Mouse (Mus musculus) liver, embryonic 13.5 days (tissue): ENCODE measurements at regions not wholly inside any gene's neighbourhood (a gene's known extent, or its start where the extent isn't known, plus 50 kb on each side); places are given as distances from the start of the nearest gene placed in this dataset.
"Not testable (repeated sequence)": the region's sequence is repeated elsewhere in the genome, so short reads cannot be mapped to it uniquely, and the experiment has no call there.

Source experiments
- ATAC-seq: fragments of 200-750 bp; cut with Nextera tagmentation; 2 replicates; pipeline ENCODE4 v1.8.0; 2017; ENCODE audit warnings: low read depth, mild to moderate bottlenecking, moderate number of reproducible peaks, moderate library complexity
- DNase-seq: peaks from one replicate; pipeline ENCODE4 v3.0.0; 2022
- H3K27ac ChIP-seq: fragments of 300-500 bp; sonication (generic); 2 replicates; pipeline ENCODE4 v1.5.1; 2015; ENCODE audit warnings: moderate library complexity, mild to moderate bottlenecking, inconsistent platforms
- H3K27me3 ChIP-seq: fragments of 300-500 bp; sonication (generic); 2 replicates; pipeline ENCODE4 v1.6.1; 2015; ENCODE audit warnings: mild to moderate bottlenecking, inconsistent platforms
- H3K36me3 ChIP-seq: fragments of 300-500 bp; sonication (generic); 2 replicates; pipeline ENCODE4 v1.6.1; 2015; ENCODE audit warnings: mild to moderate bottlenecking, inconsistent platforms
- H3K4me1 ChIP-seq: fragments of 300-500 bp; sonication (generic); replicated peaks from 2 replicates; pipeline ENCODE4 v1.6.1; 2015; ENCODE audit warnings: inconsistent platforms
- H3K4me2 ChIP-seq: fragments of 300-500 bp; sonication (generic); 2 replicates; pipeline ENCODE4 v1.6.1; 2015; ENCODE audit warnings: inconsistent platforms, mild to moderate bottlenecking, moderate library complexity
- H3K4me3 ChIP-seq: fragments of 300-500 bp; sonication (generic); replicated peaks from 2 replicates; pipeline ENCODE4 v1.5.1; 2015; ENCODE audit warnings: mild to moderate bottlenecking, inconsistent platforms
- H3K9ac ChIP-seq: fragments of 300-500 bp; sonication (generic); 2 replicates; pipeline ENCODE4 v1.6.1; 2015; ENCODE audit warnings: mild to moderate bottlenecking, inconsistent platforms
- H3K9me3 ChIP-seq: fragments of 300-500 bp; sonication (generic); replicated peaks from 2 replicates; pipeline ENCODE4 v1.6.1; 2016; ENCODE audit warnings: inconsistent platforms
- WGBS: fragments of 180-500 bp; shearing (Covaris S2); methylation state at CpG from one replicate; pipeline ENCODE4 v1.1.7; 2015; ENCODE audit not compliant: insufficient replicate concordance; 5-methylcytosine and 5-hydroxymethylcytosine counted together

DNA sequence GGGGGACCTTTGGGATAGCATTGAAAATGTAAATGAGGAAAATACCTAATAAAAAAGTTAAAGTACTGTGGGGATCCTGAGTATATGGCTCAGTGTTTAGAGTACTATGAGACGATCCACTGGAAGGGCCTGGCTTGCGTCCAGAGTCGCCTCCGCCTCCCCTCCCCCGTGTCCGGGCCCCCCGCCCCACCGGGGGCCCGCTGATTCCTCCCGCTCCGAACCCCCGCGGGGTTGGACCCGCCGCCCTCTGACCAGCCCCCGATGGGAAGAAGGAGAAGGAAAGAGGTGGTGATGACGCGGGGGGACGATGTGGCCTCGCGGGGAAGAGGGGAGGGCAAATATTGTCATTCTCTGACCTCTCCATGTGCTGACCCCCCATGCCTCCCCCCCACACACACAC lies 500.8 kb upstream of the Gm12887 start:
- H3K27me3 ChIP-seq, DNase-seq, H3K4me2 ChIP-seq, H3K27ac ChIP-seq, H3K4me1 ChIP-seq, H3K9ac ChIP-seq, H3K4me3 ChIP-seq, H3K9me3 ChIP-seq, H3K36me3 ChIP-seq: not testable (repeated sequence)
- no CpG with 5 or more reads among the region's 21 CpGs for WGBS
- peak; percentile 93 for ATAC-seq
